Mouse (Mus musculus): ENCODE data around the gene Fgfr2. TPM values are rescaled to one million over a fixed set of nuclear protein-coding genes. Genes with fewer than 3 reads are reported as not detected.
"Not testable (repeated sequence)": the region's sequence is repeated elsewhere in the genome, so short reads cannot be mapped to it uniquely, and the experiment has no call there.

The Fgfr2 gene
- total RNA-seq, 2 experiments from 2014 or later: 56.7 to 61.5 TPM

- DNase-seq (ENCODE audit: low spot score in 2 of 2): no peak
These were observed 2498.9 kb downstream of the Fgfr2 start for GRCm38 (mm10) chr7:130624299-130624698.

DNA sequence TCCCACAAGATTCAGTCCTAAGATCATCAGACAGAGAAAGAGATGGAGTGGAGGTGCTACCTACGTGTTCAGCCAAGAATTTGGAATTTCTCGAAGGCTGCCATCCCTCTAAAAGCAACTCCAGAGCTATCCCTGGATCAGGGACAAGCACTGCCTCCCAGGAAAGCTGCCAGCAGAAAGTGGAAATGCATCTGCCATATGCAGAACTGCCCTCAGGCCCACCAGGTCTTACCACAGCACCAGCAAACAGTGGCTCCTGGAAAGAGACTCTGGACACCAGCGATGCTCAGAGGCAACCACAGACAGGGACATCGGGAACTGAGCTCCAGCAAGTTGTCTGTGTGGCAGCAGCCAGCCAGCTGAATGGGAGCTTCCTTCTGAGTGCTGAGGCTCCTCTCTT lies 2500.8 kb downstream of the Fgfr2 start:
- DNase-seq (ENCODE audit: low spot score in 2 of 2): no peak

DNA sequence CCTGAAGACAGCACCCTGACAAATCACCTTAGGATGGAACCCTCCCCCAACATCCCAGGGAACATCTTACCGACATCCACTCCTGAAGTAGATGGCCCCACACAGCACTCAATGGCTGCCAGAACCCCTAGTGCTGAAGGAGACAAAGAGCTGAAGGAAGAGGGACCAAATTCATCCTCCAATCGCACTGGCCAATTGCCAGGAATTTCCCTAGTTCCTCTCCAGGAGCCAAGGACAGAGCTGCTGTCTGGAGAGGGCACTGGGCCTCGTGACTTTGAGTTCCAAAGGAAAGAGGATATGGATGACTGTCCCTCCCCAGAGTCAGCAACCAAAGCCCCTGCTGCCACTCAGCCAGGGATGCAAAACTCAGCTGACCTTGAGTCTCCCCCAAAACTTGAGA lies 2501.2 kb downstream of the Fgfr2 start:
- no peak for DNase-seq (ENCODE audit: low spot score in 2 of 2)

- no peak for DNase-seq (ENCODE audit: low spot score in 2 of 2)
These were observed 2502.1 kb downstream of the Fgfr2 start for GRCm38 (mm10) chr7:130621068-130621467.

- no peak for DNase-seq (ENCODE audit: low spot score in 2 of 2)
These were observed 2505.6 kb downstream of the Fgfr2 start for GRCm38 (mm10) chr7:130617591-130617990.

- no peak for DNase-seq (ENCODE audit: low spot score in 2 of 2)
These were observed 2509.2 kb downstream of the Fgfr2 start for GRCm38 (mm10) chr7:130613973-130614372.

DNA sequence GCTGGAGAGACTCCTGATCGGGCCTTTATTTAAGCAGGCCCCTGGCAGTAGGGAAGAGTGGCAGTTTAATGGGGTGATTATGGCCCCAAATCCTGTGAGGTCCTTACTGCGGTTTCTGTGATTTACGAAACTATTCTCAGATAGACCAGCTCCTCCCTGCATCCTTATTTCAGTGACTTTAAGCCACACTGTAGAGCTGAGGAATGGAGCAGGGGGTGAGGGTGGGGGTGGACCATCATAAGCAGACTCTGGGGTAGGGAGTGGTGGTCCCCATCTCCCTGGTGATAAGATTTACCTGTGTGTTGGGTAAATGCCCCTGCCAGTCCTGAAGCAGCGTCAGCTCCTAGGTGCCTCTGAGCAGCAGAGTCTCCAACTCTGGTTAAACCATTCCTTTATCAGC lies 2516.2 kb downstream of the Fgfr2 start:
- no peak for DNase-seq (ENCODE audit: low spot score in 2 of 2)

DNA sequence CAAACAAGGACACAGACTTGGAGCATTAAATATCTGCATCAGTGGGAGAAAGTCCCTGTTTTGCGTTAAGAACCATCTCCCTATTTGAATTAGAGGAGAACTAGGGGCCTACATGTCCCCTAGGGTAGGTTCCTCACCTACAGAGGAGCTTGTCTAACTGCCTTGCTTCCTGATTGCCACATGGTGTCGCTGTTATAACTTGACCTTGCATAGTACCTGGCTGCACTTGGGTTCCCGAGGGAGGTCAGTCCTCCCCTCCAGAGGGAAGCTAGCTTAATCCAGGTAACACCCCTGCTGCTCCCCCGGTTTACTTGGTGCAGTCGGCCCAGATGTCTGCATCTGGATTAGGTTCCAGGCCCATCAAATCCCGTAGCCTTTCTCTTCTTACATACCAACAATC lies 2518.0 kb downstream of the Fgfr2 start:
- no peak for DNase-seq (ENCODE audit: low spot score in 2 of 2)

DNA sequence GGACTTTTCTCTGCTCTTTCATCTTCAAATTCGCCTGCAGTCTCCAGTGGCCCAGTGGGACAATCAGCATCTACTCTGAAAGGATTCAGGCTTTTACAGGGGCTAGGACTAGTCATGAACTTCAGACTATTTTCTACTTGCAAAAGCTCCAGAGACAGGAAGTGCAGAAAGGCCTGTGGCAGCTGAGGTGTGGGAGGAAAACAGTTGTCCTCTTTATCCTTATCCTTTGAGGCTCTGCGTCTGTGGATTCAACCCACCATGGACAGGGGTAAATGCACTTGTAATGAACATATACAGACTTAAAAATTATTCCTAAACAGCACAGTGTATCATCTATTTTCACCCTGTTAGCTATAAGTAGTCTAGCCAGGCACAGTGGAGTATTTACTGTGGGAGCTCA lies 2518.8 kb downstream of the Fgfr2 start:
- DNase-seq (ENCODE audit: low spot score in 2 of 2): peak; percentile 32 to 66

- DNase-seq (ENCODE audit: low spot score in 2 of 2): peak; percentile 73 to 87
These were observed 2519.6 kb downstream of the Fgfr2 start for GRCm38 (mm10) chr7:130603556-130603955.

DNA sequence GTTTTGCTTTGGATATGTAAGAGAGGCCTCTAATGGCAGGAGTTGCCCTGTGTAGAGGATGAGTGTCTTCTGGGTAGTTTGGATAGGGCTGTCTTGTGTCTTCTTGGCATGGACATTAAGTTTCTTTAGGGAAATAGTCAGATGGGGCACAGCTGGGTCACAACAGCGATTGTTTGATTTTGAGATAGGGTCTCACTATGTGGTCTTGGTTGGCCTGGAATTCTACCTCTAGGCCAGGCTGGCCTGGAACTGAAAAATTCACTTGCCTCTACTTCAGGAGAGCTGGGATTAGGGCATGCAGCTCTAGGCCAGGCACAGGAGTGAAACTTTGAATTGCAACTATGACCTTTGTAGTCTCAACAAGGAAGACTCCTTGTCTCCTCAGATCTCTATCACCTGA lies 2520.3 kb downstream of the Fgfr2 start:
- no peak for DNase-seq (ENCODE audit: low spot score in 2 of 2)

DNA sequence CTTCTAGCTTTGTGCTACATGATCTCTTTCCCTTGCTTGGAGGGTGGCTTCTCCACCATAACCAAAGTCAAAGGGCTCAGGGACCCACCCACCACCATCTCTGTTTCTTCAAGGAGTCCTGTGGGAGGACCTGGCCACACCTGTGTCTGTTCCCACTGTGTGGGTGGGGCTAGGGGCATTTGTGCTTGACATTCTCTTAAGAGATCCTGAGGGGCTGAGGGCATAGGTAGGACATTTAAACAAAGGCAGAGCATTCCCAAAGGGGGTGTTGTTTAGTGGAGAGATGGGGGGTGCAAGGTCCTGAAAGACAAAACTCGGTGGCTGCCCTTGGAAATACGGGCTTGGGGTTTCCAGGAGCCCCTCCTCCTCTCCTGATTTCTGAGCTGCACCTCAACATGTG lies 2522.6 kb downstream of the Fgfr2 start:
- DNase-seq (ENCODE audit: low spot score in 2 of 2): no peak

DNA sequence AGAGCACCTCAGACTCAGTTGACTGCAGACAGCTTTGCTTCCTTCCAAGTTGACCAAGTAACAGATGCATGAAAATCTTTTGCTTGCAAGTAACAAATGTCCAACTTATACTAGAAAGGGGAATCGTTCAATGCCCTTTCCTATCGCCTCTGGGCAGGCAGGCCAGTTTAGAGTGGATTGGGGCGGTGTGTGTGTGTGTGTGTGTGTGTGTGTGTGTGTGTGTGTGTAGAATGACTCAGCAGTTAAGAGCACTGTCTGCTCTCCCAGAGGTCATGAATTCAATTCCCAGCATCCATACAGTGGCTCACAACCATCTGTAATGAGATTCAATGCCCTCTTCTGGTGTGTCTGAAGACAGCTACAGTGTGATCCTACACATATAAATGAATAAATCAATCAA lies 2523.1 kb downstream of the Fgfr2 start:
- DNase-seq (ENCODE audit: low spot score in 2 of 2): no peak

DNA sequence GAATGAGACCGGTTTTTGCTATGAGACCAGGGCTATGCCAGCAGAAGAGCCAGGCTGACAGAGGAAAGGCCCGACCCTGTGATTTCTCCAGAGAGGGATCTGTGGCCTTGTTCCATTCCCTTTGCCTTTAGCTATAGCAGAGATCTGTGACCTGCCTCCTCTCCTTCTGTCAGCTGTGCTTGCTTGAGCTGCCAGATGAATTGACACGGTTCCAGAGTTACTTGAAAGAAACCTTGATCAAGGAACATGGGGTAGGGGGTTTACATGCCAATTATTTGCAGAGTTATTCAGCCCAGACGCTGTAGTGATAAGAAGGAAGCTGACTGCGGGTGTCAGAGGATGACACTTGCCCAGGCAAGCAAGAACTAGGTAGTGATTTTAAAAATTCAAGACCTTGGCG lies 2525.6 kb downstream of the Fgfr2 start:
- DNase-seq (ENCODE audit: low spot score in 2 of 2): no peak

- DNase-seq (ENCODE audit: low spot score in 2 of 2): not testable (repeated sequence)
These were observed 2526.9 kb downstream of the Fgfr2 start for GRCm38 (mm10) chr7:130596079-130596855.

DNA sequence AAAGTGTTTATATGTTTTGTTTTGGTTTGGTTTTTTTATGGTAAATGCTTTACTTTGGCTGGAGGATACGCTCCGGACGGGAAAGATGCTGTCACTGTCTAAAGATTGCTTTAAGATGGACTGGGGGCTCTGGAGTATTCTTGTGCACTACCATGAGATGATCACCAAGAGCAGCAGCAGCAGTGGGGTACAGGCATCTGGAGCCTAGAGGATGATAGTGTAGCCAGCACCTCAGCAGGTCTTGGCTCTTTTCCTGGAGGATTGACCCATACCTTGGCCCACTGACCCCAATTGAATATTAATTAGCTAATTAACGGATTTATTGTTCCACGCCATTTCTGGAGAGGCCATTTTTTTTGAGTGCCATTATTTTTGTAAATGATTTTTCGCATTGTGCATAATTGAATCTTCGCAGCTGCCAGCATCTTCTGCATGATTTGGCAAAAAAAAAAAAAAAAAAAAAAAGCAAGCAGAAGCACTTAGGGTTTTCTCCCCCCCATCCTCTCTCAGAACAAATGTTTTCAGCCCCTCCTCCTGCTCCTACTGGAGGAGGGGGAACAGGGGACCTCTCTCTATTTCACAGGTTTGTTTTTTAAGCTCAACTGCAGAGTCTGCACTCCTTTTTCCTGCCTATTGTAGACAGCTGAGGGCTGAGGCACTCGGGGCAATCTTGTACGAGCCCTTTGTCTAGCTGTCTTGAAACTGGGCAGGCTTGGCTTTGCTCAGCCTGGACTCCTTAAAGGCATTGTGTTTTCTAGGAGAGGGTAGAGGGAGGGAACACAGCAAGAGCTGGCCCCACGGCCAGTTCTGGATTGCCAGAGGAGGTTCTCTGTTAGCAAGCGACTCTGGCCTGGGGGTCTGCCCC lies 2529.5 kb downstream of the Fgfr2 start:
- DNase-seq (ENCODE audit: low spot score in 2 of 2): not testable (repeated sequence)

- DNase-seq (ENCODE audit: low spot score in 2 of 2): not testable (repeated sequence)
These were observed 2530.2 kb downstream of the Fgfr2 start for GRCm38 (mm10) chr7:130592975-130593374.

GRCm38 (mm10) chr7:130590845-130591437 lies 2532.2 kb downstream of the Fgfr2 start:
- DNase-seq (ENCODE audit: low spot score in 2 of 2): no peak

- DNase-seq (ENCODE audit: low spot score in 2 of 2): peak; percentile 47 to 79
These were observed 2532.9 kb downstream of the Fgfr2 start for GRCm38 (mm10) chr7:130590081-130590828.

DNA sequence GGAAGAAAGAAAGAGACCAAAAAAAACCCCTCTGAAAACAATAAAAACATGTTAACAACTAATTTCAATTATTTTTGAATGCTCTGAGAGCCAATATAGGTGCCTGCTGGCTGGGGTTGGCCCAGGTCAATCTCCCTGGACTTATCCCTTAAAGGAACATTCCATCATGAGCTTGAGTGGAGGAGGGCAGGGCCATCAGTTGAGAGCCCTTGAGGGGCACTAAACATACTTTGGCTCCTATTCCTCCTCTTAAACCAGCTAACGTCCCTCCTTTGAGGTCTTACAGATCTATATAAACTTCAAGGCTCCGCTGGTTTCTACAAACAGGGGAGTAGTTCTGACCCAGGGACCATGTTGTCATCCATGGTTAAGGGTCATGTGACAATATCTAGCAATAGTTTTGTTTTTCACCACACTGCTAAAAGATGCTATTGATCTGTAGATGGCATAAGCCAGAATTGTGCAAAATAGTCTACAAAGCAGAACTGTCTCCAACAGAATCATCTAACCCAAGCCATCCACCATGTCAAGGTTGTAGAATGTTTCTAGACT lies 2536.6 kb downstream of the Fgfr2 start:
- no peak for DNase-seq (ENCODE audit: low spot score in 2 of 2)

DNA sequence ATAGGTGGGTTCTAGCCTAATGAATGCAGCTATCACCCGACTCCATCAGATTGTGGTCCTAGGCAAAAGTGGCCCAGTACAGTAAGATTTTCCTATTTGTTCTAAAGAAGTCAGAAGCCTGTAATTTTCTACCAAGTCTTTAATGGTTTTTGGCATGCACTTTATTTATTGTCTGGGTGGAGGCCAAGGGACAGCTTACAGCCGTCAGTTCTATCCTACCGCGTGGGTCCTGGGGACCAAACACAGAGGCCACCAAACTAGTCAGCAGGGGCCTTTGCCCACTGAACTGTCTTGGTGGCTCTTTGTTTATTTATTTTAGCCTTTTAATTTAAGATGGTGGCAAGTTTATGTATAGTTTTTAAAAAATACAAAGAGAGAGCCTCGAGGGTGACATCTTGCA lies 2544.5 kb downstream of the Fgfr2 start:
- DNase-seq (ENCODE audit: low spot score in 2 of 2): no peak

Data from layer of hippocampus, adult 18-20 months (tissue).